Mouse (Mus musculus): ENCODE measurements around the gene Tbc1d2b.

Tbc1d2b gene

DNA sequence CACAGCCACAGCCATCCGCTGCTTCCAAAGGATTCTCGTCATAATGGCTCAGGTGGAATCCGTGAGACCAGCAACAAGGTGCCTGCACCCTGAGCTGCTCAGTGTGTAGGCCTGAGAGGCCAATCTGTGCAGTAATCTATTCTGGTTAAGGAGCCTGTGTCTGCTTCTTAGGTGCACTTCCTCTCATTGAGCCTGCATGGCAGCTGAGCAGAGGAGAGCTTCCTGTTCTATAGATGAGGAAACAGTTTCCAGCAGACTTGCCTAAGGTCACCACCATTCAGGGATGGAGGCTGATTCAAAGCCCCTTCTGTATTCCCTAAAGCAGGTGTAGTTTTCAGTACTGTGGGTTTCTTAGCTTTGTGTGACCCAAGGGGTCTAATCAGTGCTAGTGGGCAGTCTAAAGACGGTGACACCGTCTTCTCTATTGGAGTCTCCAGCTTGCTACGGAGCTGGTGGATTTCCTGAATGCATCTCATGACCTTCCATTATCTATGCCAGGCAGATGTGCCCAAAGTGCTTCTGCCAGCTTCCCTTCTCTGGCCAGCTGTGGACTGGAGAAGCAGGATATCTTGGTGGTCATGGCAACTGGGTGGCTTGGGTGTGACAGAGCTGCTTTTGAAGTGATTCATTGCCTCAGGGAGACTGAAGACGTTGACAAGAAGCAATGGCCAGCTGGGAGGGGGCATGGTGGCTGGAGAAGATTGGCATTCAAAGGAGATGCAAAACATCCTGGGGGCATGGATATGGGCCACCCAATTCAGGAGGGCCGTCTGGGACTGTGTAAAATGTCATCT is 97.9 kb downstream of the Tbc1d2b start:
- no peak for DNase-seq (ENCODE audit: low read depth, low spot score)

DNA sequence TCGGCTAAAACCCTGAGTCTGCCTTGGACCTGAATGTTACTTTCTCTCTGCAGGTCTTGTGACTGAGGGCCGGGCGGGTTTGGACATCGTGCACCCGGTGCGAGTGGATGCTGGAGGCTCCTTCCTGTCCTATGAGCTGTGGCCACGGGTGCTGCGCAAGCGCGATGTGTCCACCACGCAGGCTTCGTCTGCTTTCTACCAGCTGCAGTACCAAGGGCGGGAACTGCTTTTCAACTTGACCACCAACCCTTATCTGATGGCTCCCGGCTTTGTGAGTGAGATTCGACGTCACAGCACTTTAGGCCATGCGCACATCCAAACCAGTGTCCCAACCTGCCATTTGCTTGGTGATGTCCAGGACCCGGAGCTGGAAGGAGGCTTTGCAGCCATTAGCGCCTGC is 99.2 kb downstream of the Tbc1d2b start:
- no peak for DNase-seq (ENCODE audit: low read depth, low spot score)

GRCm38 (mm10) chr9:90169965-90170364 is 100.6 kb downstream of the Tbc1d2b start:
- DNase-seq (ENCODE audit: low read depth, low spot score) = no peak

DNA sequence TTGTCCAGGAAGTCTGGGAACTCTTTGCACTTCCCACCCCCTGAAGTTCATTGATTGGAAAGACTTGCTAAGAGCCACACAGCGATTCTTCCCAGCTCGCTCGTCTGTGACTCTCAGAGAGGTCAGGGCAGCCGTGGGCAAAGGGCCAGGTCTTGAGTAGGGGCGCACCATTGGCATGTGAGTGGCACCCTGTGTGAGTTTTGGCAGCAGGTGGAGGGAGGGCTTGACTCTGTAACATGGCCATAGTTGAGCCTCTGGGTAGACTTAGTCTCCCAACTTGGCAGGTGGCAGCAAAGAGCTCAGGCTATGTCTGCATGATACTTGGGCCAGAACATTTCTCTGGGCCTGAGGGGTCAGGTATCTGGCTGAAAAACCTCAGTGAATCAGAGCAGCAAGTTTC is 104.0 kb downstream of the Tbc1d2b start:
- DNase-seq (ENCODE audit: low read depth, low spot score) = no peak

GRCm38 (mm10) chr9:90165590-90165989 is 105.0 kb downstream of the Tbc1d2b start:
- DNase-seq (ENCODE audit: low read depth, low spot score) = no peak

- no peak for DNase-seq (ENCODE audit: low read depth, low spot score)
Measured at GRCm38 (mm10) chr9:90164670-90165453, 105.7 kb downstream of the Tbc1d2b start.

- no peak for DNase-seq (ENCODE audit: low read depth, low spot score)
Measured at GRCm38 (mm10) chr9:90163749-90164095, 106.9 kb downstream of the Tbc1d2b start.

GRCm38 (mm10) chr9:90162926-90163748 is 107.5 kb downstream of the Tbc1d2b start, which contains the start of gene Adamts7:
Gene Adamts7 (plus strand): TSS chr9:90163069.
- DNase-seq (ENCODE audit: low read depth, low spot score) = peak; percentile 66

DNA sequence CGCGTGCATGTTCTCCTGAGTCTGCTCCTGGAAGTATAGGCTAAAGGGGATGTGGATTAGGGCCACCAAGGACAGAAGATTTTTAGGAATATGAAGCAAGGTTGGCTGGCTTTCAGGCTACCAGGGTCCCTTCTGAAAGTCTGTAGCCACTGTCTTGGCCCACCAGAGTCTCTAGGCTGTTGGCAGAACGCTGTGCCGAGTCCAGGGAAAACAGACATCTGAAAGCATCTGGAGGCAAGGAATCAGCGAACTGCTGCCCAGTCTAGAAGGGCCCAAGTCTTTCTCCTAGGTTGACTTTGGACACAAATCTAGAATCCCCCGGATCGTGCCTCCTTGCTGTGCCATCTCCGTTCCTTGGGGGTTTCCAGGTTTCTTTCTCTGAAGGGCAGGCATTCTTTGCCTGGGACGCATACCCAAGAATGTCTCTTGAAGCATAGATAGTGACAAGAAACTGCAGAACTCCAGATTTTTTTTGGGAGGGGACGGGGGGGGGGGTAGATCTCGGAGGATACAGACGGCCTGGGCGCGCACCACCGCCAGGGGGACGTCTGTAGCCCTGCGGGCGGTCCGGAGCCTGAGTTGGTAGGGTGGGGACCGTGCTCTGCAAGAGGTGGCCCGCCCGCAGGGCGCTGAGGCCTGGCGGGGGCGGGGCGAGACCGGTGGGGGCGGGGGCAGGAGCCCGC is 108.2 kb downstream of the Tbc1d2b start:
- DNase-seq (ENCODE audit: low read depth, low spot score) = peak; percentile 71

All from ES-CJ7 (cell line).